Mouse (Mus musculus) testis, adult 2 months (tissue): ENCODE measurements around the gene Grip1.

Experiments
- CTCF ChIP-seq: fragments of 200-500 bp; IDR thresholded peaks from 2 replicates; pipeline ENCODE4 v1.5.1; 2012; ENCODE audit warnings: low read depth, mild to moderate bottlenecking, inconsistent platforms, low read length, moderate library complexity; ENCODE audit not compliant: control insufficient read depth, insufficient read depth, insufficient replicate concordance
- POLR2A ChIP-seq: fragments of 200-500 bp; IDR thresholded peaks from 2 replicates; pipeline ENCODE4 v1.6.1; 2012; ENCODE audit warnings: low read depth, mild to moderate bottlenecking, inconsistent platforms, low read length, moderate library complexity; ENCODE audit not compliant: control insufficient read depth

- TF ChIP-seq POLR2A (no peak), CTCF (no peak)
Observed at GRCm38 (mm10) chr10:119454106-119454667, 557 bp downstream of the Grip1 start.
